Mouse (Mus musculus): ENCODE results near the gene Tsks. TPM values are rescaled to one million over a fixed set of nuclear protein-coding genes. Genes with fewer than 3 reads are reported as not detected.

The Tsks gene
- polyA plus RNA-seq, 1 experiment from 2014 or later, result 0.14 TPM

DNA sequence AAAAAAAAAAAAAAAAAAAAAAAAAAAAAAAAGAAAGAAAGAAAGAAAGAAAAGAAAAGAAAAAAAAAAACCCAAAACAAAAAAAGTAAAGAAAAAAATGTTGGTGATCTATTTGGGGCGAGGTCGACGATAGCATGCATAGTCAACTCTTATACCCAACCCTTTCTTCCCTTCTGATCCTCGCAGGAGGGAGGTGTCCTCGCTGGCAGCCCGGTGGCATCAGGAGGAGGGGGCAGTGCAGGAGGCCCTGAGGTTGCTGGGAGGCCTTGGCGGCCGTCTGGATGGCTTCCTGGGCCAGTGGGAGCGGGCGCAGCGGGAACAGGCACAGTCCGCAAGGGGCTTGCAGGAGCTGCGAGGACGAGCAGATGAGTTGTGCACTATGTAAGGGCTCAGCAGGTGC lies 10.6 kb downstream of the Tsks start:
- ATAC-seq (replicated peaks; ENCODE audit: low FRiP score), result no peak
- 59% methylated on average over 14 of the region's 14 CpGs for WGBS
- H3K27ac ChIP-seq, result no peak overlapping the region
- H3K36me3 ChIP-seq, result no peaks in the 10 kb centered on the region
- H3K9me3 ChIP-seq (replicated peaks), result no peaks in the 10 kb centered on the region
- H3K4me3 ChIP-seq (replicated peaks), result no peak overlapping the region
- H3K4me2 ChIP-seq, result no peak overlapping the region
- H3K27me3 ChIP-seq, result peaks cover 30% of the 10 kb centered on the region
- H3K4me1 ChIP-seq, result peaks cover 26% of the 10 kb centered on the region
- H3K9ac ChIP-seq, result no peak overlapping the region

GRCm38 (mm10) chr7:44954091-44954885 lies 11.3 kb downstream of the Tsks start:
- Histone ChIP-seq H3K9me3 (replicated peaks) (no peaks in the 10 kb centered on the region), H3K4me1 (peaks cover 26% of the 10 kb centered on the region), H3K4me2 (no peak overlapping the region), H3K27me3 (peaks cover 25% of the 10 kb centered on the region), H3K27ac (no peak overlapping the region), H3K36me3 (peaks cover 1% of the 10 kb centered on the region; the same call in 1 of the 2 replicates), H3K4me3 (replicated peaks) (no peak overlapping the region), H3K9ac (no peak overlapping the region)
- WGBS, result 85% methylated on average over 12 of the region's 12 CpGs
- ATAC-seq (replicated peaks; ENCODE audit: low FRiP score), result no peak

GRCm38 (mm10) chr7:44955628-44956027 lies 12.6 kb downstream of the Tsks start:
- Histone ChIP-seq H3K27me3 (peaks cover 12% of the 10 kb centered on the region), H3K27ac (no peak overlapping the region), H3K4me1 (peaks cover 26% of the 10 kb centered on the region), H3K9me3 (replicated peaks) (no peaks in the 10 kb centered on the region), H3K36me3 (peaks cover 4% of the 10 kb centered on the region; the same call in 1 of the 2 replicates), H3K4me2 (no peak overlapping the region), H3K4me3 (replicated peaks) (no peak overlapping the region), H3K9ac (no peak overlapping the region)
- WGBS, result 45% methylated on average over 5 of the region's 5 CpGs
- ATAC-seq (replicated peaks; ENCODE audit: low FRiP score), result no peak

DNA sequence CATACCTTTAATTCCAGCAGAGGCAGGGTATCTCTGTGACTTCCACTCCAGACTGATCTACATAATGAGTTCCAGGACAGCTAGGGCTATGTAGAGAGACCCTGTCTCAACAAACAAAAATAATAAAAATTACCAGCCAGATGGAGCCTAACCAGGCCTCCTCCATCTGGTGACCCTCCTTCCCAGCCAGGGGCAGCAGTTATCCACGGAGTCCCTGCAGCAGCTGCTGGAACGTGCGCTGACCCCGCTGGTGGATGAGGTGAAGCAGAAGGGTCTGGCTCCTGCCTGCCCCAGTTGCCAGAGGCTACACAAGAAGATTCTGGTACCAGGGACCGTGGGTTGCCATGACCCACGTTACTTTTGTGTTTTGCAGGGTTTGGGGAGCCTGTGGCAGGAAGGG lies 13.3 kb downstream of the Tsks start:
- no peak overlapping the region for H3K9ac ChIP-seq
- H3K4me2 ChIP-seq, result no peak overlapping the region
- H3K27ac ChIP-seq, result no peak overlapping the region
- ATAC-seq (replicated peaks; ENCODE audit: low FRiP score), result no peak
- peaks cover 9% of the 10 kb centered on the region; the same call in 1 of the 2 replicates for H3K36me3 ChIP-seq
- 57% methylated on average over 6 of the region's 6 CpGs for WGBS
- H3K9me3 ChIP-seq (replicated peaks), result no peaks in the 10 kb centered on the region
- peaks cover 26% of the 10 kb centered on the region for H3K4me1 ChIP-seq
- peaks cover 6% of the 10 kb centered on the region for H3K27me3 ChIP-seq
- H3K4me3 ChIP-seq (replicated peaks), result no peak overlapping the region

DNA sequence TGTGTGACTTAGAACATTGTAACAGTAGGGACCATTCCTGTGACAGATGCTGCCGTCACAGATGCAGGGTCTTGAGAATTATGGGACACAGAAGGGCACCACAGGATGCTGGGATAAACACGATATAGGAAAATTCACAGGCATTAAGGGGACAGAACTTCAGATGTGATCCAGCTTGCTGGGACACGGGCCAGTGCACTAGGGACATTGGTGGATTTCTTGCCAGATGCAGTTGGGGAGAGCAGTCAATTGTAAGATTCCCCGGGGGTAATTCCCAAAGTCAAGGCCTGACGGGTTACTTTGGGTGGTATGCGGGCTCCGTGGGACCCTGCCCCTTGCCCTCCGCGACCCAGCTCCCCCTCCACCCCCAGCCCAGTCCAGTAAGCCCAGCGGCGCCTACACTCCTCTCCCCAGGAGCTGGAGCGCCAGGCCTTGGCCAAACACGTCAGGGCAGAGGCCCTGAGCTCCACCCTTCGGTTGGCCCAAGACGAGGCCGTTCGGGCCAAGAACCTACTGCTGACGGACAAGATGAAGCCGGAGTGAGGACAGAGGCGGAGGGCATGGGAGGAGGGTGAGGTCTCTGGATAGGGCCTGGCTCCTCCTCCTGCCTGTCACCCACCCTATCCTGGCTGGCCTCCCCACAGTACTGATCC lies 14.3 kb downstream of the Tsks start:
- no peak for ATAC-seq (replicated peaks; ENCODE audit: low FRiP score)
- H3K9me3 ChIP-seq (replicated peaks), result no peaks in the 10 kb centered on the region
- H3K4me1 ChIP-seq, result peaks cover 16% of the 10 kb centered on the region
- no peak overlapping the region for H3K9ac ChIP-seq
- H3K27me3 ChIP-seq, result no peaks in the 10 kb centered on the region
- no peak overlapping the region for H3K4me2 ChIP-seq
- peaks cover 18% of the 10 kb centered on the region for H3K36me3 ChIP-seq
- H3K27ac ChIP-seq, result peak overlapping the region; percentile 29
- no peak overlapping the region for H3K4me3 ChIP-seq (replicated peaks)
- 72% methylated on average over 20 of the region's 20 CpGs for WGBS

DNA sequence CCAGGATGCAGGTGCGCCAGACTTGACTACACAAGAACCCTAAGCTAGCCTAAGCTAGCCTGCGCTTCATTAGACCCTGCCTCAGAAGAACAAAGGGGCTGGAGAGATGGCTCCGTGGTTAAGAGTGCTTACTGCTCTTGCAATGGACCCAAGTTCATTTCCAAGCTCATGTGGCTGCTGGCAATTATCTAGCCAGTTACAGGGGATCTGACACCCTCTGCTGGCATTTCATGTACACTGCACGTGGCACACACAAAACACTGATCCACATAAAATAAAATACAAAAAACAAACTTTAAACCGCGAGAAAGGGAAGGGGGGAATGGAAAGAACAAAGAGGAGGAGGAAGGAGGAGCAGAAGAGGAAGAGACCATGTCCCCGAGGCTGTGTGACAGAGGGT lies 15.2 kb downstream of the Tsks start:
- Histone ChIP-seq H3K9me3 (replicated peaks) (no peaks in the 10 kb centered on the region), H3K36me3 (peaks cover 26% of the 10 kb centered on the region), H3K27me3 (no peaks in the 10 kb centered on the region), H3K4me2 (no peak overlapping the region), H3K4me1 (peaks cover 9% of the 10 kb centered on the region), H3K4me3 (replicated peaks) (no peak overlapping the region), H3K9ac (no peak overlapping the region), H3K27ac (no peak overlapping the region)
- 55% methylated on average over 7 of the region's 7 CpGs for WGBS
- ATAC-seq (replicated peaks; ENCODE audit: low FRiP score), result no peak

DNA sequence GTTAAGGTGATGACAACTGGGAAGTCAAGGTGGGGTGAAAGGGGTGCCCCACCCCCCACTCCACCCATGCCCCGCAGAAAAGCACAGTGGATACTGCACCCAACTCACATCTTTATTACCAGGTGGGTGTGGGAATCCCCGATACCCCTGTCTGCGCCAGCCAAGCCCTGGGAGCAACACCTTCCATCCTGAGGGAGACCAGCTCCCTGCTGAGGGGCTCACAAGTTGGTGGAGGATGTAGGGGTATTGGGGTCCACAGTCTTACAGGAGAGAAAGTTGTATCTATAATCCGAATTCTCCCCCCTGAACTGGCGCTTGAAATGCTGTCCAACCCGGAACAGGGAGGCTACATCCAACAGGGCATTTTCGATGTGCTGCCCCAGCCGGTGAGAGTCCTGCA lies 16.3 kb downstream of the Tsks start:
- ATAC-seq (replicated peaks; ENCODE audit: low FRiP score), result no peak

DNA sequence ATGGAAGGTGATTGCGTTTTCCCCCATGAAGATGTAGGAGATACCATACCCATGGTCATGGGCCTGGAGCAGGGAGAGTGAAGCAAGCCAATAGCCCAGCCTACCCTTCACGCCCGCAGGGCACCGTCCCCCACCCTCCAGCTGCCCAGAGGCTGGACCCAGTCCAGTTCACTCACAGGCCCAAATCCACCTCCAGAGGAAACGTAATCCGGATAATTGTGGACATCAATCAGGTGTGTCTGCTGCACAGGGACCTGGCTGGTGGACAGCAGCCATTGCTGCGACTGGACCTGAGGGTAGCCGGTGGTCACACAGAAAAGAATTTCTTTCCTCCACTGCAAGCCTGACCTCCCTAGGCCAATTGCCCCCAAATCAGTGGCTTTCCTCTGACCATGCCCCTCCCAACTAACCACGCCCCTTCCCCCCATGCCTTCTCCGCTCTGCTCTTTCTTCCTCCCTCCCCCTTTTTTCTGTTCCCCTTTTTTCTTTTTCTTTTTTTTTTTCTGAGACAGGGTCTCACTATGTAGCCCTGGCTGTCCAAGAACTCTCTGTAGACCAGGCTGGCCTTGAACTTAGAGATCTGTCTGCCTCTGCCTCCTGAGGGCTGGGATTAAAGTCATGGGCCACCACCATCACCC lies 17.0 kb downstream of the Tsks start:
- Histone ChIP-seq H3K4me3 (replicated peaks) (no peak overlapping the region), H3K36me3 (peaks cover 36% of the 10 kb centered on the region), H3K27ac (no peak overlapping the region), H3K4me2 (no peak overlapping the region), H3K9me3 (replicated peaks) (no peaks in the 10 kb centered on the region), H3K9ac (no peak overlapping the region), H3K27me3 (no peaks in the 10 kb centered on the region), H3K4me1 (peaks cover 9% of the 10 kb centered on the region)
- no peak for ATAC-seq (replicated peaks; ENCODE audit: low FRiP score)
- 81% methylated on average over 10 of the region's 10 CpGs for WGBS

More for the DNA sequence above, 16.3 kb downstream of the Tsks start:
- Histone ChIP-seq H3K4me1 (peaks cover 9% of the 10 kb centered on the region), H3K9ac (no peak overlapping the region), H3K9me3 (replicated peaks) (no peaks in the 10 kb centered on the region), H3K27me3 (no peaks in the 10 kb centered on the region), H3K4me2 (no peak overlapping the region), H3K27ac (no peak overlapping the region), H3K4me3 (replicated peaks) (no peak overlapping the region), H3K36me3 (peaks cover 33% of the 10 kb centered on the region)
- WGBS, result 91% methylated on average over 8 of the region's 8 CpGs

- ATAC-seq (replicated peaks; ENCODE audit: low FRiP score), result no peak
- 82% methylated on average over 13 of the region's 13 CpGs for WGBS
Measured at GRCm38 (mm10) chr7:44960512-44960910, 17.5 kb downstream of the Tsks start.

DNA sequence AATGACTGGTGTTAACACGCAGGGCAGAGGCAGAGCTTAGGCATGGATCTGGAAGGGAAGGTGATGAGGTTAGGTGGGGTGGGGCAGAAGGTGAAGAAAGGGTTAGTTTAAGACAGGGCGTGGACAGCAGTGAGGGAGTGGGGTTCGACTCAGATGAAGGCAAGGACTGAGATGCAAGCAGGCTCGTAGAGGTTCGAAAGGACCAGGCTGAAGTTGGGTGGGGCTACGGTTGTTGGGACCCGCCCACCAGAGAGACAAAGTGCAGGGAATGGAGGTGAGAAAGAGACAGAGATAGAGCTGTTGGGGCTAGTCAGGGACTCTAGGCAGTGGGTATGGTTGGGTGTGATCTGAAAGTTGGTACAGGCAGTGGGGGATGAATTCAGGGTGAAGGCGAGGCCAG lies 19.3 kb downstream of the Tsks start:
- H3K27me3 ChIP-seq, result no peaks in the 10 kb centered on the region
- H3K4me2 ChIP-seq, result no peak overlapping the region
- H3K4me1 ChIP-seq, result peaks cover 7% of the 10 kb centered on the region
- H3K36me3 ChIP-seq, result peaks cover 47% of the 10 kb centered on the region
- no peak for ATAC-seq (replicated peaks; ENCODE audit: low FRiP score)
- no peak overlapping the region for H3K4me3 ChIP-seq (replicated peaks)
- no peaks in the 10 kb centered on the region for H3K9me3 ChIP-seq (replicated peaks)
- no peak overlapping the region for H3K9ac ChIP-seq
- H3K27ac ChIP-seq, result no peak overlapping the region
- WGBS, result 74% methylated on average over 8 of the region's 8 CpGs

More at GRCm38 (mm10) chr7:44960512-44960910, 17.5 kb downstream of the Tsks start:
- Histone ChIP-seq H3K9ac (no peak overlapping the region), H3K4me3 (replicated peaks) (no peak overlapping the region), H3K4me1 (peaks cover 9% of the 10 kb centered on the region), H3K9me3 (replicated peaks) (no peaks in the 10 kb centered on the region), H3K4me2 (no peak overlapping the region), H3K27ac (no peak overlapping the region), H3K27me3 (no peaks in the 10 kb centered on the region), H3K36me3 (peaks cover 39% of the 10 kb centered on the region)

- Histone ChIP-seq H3K4me1 (0 out of 2 replicates have a peak, but pooled peaks cover 3% of the 10 kb centered on the region), H3K9ac (no peak overlapping the region), H3K27ac (no peak overlapping the region), H3K36me3 (peaks cover 47% of the 10 kb centered on the region), H3K4me2 (no peak overlapping the region), H3K27me3 (no peaks in the 10 kb centered on the region), H3K9me3 (replicated peaks) (no peaks in the 10 kb centered on the region), H3K4me3 (replicated peaks) (no peak overlapping the region)
- no peak for ATAC-seq (replicated peaks; ENCODE audit: low FRiP score)
- WGBS, result 92% methylated on average over 5 of the region's 5 CpGs
Measured at GRCm38 (mm10) chr7:44962831-44963230, 19.8 kb downstream of the Tsks start.

- no peak overlapping the region for H3K4me3 ChIP-seq (replicated peaks)
- H3K9me3 ChIP-seq (replicated peaks), result no peaks in the 10 kb centered on the region
- H3K36me3 ChIP-seq, result peaks cover 43% of the 10 kb centered on the region
- 96% methylated on average over 13 of the region's 13 CpGs for WGBS
- H3K4me2 ChIP-seq, result no peak overlapping the region
- no peaks in the 10 kb centered on the region for H3K27me3 ChIP-seq
- ATAC-seq (replicated peaks; ENCODE audit: low FRiP score), result no peak
- no peak overlapping the region for H3K27ac ChIP-seq
- no peak overlapping the region for H3K9ac ChIP-seq
- 0 out of 2 replicates have a peak, but pooled peaks cover 6% of the 10 kb centered on the region for H3K4me1 ChIP-seq
Measured at GRCm38 (mm10) chr7:44964990-44965389, 22.0 kb downstream of the Tsks start.

Data from kidney, embryonic 15.5 days (tissue).